Mouse (Mus musculus) frontal cortex, postnatal 25 days (tissue): ENCODE measurements at regions not wholly inside any gene's neighbourhood (a gene's known extent, or its start where the extent isn't known, plus 50 kb on each side); places are given as distances from the start of the nearest gene placed in this dataset.

Experiments used
- DNase-seq, 2 experiments: peaks; one replicate each; pipeline ENCODE4 v3.0.0; 2022; ENCODE audit warnings: low spot score in 2 of 2

DNA sequence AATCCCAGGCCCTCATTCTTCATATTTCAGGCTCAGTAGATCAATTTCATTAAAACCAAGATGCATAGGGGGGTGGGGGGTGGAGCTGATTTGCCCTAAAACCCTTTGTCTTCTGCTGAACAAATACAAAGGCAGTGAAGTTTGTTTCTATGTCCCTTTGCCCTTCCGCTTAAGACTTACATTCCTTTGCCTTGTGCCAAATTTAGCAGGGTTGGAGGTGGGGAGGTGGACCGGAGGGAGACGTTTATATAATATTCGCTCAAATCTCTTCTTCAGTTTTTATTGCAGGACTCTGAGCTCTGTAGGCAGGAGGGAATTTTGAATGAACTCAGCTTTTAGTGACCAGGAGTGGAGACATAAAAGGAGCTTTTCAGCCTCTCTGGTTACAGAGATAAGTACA, 258.8 kb downstream of the Fzd1 start:
- DNase-seq: no peak

DNA sequence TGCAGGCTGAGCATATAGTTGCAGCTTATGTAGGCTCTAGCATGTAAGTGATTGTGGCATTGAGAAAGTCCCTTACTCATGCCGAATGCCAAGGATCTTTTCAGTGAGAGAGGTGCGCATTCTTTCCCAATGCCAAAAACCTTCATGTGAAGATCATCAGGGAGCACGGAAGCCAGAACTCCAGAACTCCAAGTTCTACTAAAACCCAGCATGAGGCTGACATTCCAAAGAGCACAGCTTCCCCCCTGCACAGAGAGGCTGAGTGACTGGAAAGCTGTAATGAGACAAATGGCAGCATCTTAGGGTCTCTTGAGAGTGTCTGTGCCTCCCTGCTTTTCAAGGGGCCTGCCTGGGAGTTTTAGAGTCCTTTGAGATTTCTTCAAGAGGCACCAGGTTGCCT, 259.4 kb downstream of the Fzd1 start:
- no peak for DNase-seq

DNA sequence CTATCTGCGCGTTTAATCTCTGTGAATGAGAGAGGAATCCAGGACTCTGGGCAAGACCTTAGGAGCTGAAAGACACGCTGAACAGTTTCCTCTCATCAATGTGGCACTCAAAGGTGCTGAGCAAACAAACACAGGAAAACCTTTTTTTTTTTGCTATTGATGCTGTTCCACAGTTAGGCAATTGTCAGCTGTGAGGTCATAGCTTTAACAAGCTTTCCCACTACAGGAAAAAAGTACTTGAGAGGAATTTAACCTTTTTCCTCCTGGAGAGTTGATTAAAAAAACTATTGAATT, 261.0 kb downstream of the Fzd1 start:
- no peak for DNase-seq

DNA sequence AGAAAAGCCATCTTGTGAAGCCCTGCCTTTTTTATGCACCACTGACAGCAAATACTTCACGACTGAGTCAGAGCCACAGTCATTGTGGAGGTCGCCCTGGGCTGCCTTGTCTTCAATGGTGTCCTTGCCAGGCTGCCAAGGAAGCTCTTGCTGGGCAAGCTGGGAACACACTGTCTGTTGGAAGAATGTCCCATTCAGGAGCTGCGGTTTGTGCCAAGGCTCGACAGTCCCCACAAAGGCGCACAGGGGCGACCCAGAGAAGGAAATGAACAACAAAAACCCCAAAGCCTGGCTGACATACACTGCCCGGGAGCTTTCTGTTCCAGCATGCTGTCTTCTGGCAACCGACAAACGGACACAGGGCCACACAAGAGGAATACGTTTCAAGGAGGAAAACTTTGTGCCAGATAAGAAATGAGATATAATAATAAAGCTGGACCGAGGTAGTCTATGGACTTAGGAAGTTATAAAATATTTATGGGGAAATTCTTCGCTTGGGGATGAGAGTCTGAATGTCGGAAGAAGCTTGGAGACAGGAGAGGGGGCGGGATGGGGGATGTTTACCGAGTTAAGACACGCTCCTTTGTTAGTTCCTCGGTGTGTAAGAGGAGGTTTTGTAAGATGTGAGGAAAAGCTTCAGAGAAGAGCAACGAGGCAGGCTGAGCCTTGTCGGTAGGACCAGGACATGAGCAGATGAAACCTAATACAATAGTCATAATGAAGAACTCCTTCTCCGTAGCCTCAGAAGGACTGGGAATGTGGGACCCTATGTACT, 261.5 kb downstream of the Fzd1 start:
- DNase-seq: no peak

DNA sequence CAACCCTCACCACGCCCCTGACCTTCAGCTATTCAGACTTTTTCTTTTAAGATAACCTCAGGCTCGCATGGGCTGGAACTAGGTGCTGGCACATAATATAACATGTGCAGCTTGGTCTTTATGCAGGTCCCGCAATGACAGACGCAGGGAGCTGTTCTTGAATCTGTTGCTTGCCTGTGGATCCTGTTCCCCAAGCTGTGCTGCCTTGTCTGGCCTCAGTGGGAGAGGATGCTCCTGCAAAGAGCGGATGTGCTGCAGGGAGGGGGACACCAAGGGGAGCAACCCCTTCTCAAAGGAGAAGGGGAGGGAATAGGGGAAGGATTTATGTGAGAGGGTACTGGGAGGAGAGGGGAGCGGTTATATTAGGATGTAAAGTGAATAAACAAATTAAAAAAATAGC, 262.4 kb downstream of the Fzd1 start:
- no peak for DNase-seq

DNA sequence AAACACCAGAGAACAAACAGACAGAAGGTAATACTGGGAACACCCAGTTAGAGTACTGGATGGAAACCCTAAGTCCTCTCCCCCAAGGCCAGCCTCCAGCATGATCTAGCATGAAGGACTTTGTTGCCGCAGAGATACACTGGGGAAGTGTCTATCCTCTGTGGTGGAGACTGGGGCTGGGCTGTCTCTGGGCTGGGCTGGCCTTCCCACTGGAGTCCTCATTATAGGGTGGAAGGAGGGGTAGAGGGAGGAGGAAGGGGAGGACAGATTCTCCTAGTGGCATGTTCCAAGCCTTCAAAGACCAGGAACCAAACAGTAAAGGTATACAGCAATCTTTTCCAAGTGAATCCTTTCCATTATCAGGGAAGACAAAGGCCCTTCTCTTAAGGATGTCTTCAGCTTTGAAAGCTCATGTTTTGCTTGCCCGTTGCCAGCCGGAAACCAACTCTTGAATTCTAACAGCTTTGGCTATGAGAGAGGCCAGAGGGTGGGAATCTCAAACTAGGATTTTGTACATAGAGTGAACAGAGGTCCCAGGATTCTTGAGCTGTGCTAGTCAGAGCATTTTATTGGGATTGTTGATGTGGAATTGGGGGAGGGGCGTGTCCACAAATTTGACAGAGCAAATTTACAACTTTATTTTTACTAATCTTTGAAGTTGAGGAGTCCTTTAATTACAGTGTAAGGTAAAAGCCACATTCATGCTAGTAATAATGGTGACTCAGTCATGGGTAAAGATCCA, 271.3 kb downstream of the Fzd1 start:
- no peak for DNase-seq

DNA sequence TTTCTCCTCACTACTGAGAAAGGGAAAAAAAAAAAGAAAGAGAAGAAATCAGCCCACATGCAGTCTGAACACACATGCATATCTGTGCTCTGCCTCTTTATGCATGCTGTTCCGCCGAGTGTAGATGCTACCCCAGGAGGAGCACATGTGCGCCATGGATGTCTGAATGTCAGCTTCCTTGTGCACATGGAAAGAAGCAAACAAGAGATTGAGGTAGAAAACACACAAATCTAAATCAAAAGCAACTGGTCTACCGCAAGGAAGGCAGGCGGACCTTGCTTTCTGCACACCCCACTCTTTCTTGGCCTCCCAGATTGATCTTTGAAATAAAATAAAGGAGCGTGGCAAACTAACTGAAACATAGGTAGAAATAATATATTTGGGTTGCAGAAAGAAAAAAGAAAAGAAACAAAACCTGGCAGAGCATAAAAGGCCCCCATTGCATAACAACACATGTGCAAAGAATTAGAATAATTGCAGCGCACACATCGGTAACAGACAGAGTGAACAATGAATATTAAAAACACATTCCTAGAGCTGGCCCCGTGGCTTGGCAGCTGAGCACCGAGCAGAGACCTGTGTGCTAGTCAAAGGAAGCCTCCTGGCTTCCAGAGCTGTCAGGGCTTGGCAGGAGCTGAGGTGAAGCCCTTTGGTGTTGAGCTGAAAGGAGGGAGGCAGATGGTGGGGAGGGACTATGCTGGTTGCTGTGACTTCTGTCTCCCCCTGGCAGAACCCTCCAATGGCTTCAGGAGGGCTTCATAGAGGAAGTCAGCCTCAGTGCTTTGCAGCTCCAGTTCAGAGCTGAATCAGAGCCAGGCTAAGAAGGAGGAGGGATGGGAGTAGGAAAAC, 272.1 kb downstream of the Fzd1 start:
- DNase-seq: no peak

DNA sequence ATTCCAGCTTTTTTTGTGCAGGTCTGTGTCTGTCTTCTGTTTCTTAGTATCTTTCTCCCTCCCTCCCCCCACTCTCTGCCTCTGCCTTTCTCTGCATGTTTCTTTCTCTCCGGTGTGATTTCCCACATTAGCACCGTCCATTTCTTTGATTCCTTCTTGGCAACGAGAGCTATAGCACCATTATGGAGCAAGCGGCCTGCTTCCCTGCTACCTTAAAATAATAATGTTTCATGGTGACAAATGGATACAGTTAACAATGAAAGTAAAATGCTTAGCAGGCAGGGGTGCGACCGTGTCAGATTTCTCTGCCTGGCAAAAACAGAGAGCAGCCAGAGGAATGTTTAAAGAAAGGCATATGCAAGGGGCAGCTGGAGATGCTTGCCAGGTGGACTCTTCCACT, 273.1 kb downstream of the Fzd1 start:
- DNase-seq: no peak

DNA sequence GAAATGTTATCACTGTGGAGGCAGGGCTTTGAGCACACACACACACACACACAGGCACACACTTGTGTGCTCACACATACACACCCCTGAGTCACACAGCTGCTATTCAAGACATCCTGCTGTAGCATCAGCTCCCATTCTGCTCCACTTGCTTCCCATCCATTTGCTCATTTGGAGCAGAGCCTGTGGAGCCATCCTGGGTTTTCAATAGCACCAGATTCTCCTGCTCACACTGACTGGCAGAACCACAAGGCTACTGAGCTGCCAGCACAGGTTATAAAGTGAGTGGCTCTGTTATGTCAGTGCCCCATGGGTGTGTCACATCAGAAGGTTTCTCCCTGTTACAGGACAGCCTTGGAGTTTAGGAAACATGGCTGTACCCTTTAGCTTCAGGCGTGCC, 273.7 kb downstream of the Fzd1 start:
- no peak for DNase-seq

DNA sequence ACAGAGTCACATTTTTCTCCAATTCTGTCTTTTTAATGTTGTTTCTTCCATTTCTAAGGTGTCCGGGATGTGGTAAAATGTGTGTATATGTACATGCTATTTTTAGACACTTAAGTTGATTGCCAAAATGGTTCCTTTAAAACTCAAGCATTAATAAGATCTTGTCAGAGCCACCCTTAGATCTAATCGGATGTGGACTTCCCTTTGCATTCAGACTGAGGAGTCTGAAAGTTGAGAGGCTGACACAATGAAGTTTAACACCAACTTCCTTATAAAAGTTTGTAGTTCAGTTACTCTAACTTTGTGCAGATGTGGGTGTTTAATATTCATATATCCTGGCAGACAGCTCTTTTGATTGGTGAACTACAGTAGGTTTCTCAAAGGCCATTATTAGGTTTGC, 282.1 kb downstream of the Mterf1b start:
- DNase-seq: no peak
